Mouse (Mus musculus): ENCODE results near the gene Foxo6. TPM values are rescaled to one million over a fixed set of nuclear protein-coding genes. Genes with fewer than 3 reads are reported as not detected.

Gene Foxo6
- polyA plus RNA-seq, 1 experiment from 2014 or later = 3.6 TPM

Other genes starting within 250 kb of the Foxo6 start
- gene AL607142.1, start 222.4 kb downstream of the Foxo6 start, polyA plus RNA-seq (2015; fragmentation: Nextera tagmentation; extraction: Ambion mirVana) = not detected in 2 replicates
- 0.38 TPM in 1 of 2 replicates, not detected in the other for gene Edn2, start 126.1 kb downstream of the Foxo6 start, polyA plus RNA-seq (2015; fragmentation: Nextera tagmentation; extraction: Ambion mirVana)
- 75.5 and 80.2 TPM in 2 replicates for gene Scmh1, start 117.9 kb upstream of the Foxo6 start, polyA plus RNA-seq (2015; fragmentation: Nextera tagmentation; extraction: Ambion mirVana)
- gene Slfnl1, start 244.9 kb upstream of the Foxo6 start, polyA plus RNA-seq (2015; fragmentation: Nextera tagmentation; extraction: Ambion mirVana) = not detected in 2 replicates

All from forebrain, embryonic 16.5 days (tissue).